Mouse (Mus musculus): ENCODE results near the gene Skiv2l.
"Not testable (repeated sequence)": the region's sequence is repeated elsewhere in the genome, so short reads cannot be mapped to it uniquely, and the experiment has no call there.

Gene Skiv2l

DNA sequence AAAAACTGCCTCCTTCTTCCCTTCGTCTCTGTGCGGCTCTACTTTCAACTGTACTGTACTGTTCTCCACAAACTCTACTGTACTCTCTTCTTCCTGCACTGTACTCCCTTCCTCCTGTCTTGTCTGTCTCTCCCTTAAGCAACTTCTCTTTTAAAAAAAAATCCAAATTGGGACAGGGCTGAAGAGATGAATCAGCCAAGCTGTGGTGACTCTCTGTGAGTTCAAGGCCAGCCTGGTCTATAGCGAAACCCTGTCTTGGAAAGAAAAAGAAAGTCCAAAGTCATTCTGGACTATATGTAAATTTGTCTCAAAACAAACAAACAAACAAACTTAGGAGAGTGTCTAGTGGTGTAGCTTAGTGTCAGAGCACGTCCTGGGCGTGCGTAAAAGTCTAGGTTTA lies 24.3 kb upstream of the Skiv2l start:
- no peak for DNase-seq (ENCODE audit: low spot score in 2 of 2)

DNA sequence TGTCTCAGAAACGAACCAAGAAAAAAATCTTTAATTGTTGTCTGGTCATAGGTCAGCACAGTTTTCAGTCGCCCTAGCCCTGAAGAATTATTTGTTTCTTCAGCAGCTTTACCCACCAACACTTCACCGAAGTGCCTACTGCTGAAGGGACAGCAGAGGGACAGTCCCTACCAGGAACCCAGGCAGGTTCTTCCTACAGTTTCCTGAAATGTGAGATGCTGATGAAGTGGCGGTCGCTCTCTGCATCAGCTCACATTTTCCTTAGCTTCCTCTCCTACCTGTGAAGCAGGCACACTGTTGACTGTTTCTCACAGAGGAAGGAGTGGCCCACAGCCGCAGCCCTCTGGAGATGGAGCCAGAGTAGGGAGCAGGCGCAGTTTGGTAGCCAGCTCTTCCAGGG lies 16.0 kb upstream of the Skiv2l start:
- no peak for DNase-seq (ENCODE audit: low spot score in 2 of 2)

DNA sequence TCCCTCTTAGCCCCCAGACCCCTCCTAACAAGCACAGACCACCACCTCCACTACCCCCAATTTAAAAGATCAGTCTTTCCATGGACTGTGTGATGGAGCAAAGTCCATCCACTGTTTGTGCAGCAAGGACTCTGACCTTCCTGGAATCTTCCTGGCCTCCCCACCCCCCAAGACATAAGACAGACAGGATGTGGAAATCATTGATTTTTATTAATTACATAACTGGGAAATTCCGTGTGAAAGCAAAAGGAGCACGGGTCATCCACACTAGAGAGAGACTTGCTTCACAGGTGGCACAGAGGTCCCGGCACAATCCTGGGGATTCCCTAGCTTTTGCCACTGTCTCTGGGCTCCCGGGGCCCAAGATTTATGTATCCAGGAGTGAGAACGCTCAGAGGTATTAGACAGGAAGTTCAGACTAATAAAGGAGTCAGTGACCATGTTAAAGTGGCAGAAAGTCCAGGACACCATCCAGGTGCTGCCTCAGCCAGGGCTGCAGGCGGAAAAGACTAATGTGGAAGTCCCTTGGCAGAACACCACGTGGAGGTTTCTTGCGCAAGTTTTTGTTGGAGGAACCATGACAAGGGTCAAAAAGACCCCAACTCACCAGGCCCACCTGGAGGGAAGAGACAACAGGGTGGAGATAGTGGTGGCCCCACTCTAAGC lies 12.5 kb upstream of the Skiv2l start, which contains the start of gene Cfb:
Cfb (minus strand) TSS at position 103 of the 666 bp plus-strand sequence.
- DNase-seq (ENCODE audit: low spot score in 2 of 2) = no peak

- no peak for DNase-seq (ENCODE audit: low spot score in 2 of 2)
These were observed 11.8 kb upstream of the Skiv2l start for GRCm38 (mm10) chr17:34861704-34862415.

- no peak for DNase-seq (ENCODE audit: low spot score in 2 of 2)
These were observed 10.5 kb upstream of the Skiv2l start for GRCm38 (mm10) chr17:34860514-34860913.

DNA sequence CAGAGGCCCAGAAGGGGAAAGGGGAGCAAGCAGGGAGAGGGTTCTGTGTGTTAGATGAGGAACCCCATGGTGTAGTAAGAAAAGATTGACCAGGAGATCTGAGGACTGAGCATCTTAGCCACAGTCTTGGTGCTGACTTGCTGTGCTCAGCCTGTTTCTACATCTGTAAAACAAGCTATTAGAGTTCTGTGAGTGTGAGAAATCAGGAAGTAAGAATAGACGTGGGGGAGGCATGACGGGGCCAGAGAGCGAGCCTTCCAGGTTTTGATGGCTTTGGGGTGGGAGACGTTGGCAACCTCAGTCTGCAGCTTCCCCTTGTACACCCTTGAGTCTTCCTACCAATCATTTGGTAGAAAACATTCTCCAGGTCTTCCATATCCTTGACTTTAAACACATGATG lies 8.7 kb upstream of the Skiv2l start:
- DNase-seq (ENCODE audit: low spot score in 2 of 2) = no peak

- no peak for DNase-seq (ENCODE audit: low spot score in 2 of 2)
These were observed 5.8 kb upstream of the Skiv2l start for GRCm38 (mm10) chr17:34855825-34856224.

DNA sequence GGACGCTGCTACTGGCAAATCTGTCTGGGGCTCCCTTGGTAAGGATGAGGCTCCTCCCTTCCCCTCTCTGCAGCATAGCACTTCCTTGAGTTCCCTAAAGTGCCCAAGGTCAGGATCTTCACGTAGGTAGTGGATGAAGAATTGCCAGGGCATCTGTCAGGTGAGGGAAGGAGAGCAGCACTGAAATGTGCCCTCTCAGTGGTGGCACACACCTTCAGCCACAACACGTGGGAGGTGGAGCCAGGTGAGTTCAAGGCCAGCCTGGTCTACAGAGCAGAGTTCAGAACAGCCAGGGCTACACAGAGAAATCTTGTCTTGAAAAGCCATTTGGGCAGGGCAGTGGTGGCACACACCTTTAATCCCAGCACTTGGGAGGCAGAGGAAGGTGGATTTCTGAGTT lies 4.8 kb upstream of the Skiv2l start:
- no peak for DNase-seq (ENCODE audit: low spot score in 2 of 2)

DNA sequence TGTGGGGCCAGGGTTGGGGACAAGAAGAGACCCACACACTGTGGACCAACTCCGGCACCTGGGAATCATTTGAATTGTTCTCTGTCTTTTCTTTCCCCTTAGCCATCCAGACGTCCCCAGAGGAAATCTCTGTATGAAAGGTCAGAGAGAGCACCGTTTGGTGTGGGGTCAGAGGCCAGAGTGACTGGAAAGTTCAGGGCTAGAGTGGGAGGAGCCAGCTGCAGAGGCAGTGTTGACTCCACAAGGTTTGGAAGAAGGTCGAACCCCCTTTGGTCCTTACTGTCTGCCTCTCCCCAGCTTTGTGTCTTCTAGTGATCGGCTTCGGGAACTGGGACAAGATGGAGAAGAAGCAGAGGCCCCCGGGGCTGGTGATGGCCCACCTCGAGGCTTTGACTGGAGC lies 3.5 kb upstream of the Skiv2l start:
- no peak for DNase-seq (ENCODE audit: low spot score in 2 of 2)

GRCm38 (mm10) chr17:34850517-34851125 lies 611 bp upstream of the Skiv2l start:
- no peak for DNase-seq (ENCODE audit: low spot score in 2 of 2)

GRCm38 (mm10) chr17:34847615-34848014 lies 2.4 kb downstream of the Skiv2l start:
- DNase-seq (ENCODE audit: low spot score in 2 of 2) = no peak

- no peak for DNase-seq (ENCODE audit: low spot score in 2 of 2)
These were observed 2.8 kb downstream of the Skiv2l start for GRCm38 (mm10) chr17:34847192-34847591.

GRCm38 (mm10) chr17:34844884-34845283 lies 5.1 kb downstream of the Skiv2l start:
- no peak for DNase-seq (ENCODE audit: low spot score in 2 of 2)

DNA sequence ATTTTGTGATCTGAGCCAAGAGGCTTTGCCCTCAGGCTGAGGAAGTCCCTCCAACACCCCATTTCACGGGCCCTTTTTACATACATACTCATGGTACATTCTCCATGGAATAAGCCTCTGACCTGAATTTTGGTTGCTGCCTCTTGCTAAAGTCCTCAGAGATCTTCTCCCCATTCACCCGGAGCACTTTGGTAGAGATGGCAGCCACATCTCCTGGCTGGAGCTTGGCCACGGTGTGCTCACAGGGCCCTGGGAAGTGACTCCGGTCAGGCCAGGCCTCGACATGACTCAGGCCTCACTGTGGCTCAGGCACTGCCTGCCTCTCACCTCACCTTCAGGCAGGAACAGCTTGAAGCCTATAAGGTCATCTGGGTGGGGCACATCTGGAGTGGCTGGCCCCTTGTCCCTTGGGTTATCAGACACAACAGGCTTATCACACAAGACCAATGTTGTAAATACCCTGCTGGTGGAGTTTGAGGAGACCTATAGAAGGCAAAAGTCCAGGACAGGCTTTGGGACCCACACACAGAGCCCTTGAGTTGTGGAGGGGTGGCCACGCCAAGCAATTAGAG lies 9.2 kb downstream of the Skiv2l start:
- no peak for DNase-seq (ENCODE audit: low spot score in 2 of 2)

DNA sequence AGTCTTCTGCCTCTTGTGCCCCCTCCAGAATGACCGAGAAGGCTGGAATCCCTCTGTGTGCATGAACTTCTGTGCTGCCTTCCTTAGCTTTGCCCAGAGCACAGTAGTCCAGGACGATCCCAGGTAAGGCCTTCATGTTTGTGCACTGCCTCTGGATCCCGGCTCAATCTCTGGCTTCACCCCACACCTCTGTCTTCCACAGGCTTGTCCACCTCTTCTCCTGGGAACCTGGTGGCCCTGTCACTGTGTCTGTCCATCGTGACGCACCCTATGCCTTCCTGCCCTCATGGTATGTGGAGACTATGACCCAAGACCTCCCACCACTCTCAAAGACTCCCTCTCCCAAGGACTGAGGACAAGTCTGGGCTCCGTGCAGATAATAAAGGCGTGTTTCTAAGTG lies 11.2 kb downstream of the Skiv2l start:
- no peak for DNase-seq (ENCODE audit: low spot score in 2 of 2)

GRCm38 (mm10) chr17:34837464-34838324 lies 12.3 kb downstream of the Skiv2l start:
- DNase-seq (ENCODE audit: low spot score in 2 of 2) = no peak

DNA sequence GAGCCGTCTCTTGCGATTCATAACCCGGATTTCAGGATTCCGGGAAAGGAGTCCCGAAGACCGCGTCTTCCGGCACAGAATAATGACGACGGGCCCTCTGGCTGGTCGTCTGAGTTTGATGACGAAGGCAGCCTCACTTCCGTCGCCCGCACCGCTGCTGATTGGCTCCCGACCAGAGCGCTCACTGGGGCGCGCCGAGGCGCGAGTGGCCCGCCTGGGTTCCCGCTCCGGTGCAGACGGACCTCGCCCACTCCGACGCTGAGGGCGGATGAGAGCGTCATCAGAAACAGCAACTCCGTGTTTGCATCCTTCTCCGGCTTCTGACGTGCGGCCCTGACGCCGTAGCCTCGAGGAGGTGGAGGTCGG lies 13.2 kb downstream of the Skiv2l start, which contains the start of the genes Stk19 and Dxo:
Stk19 (minus strand) TSS at position 90 of the 366 bp plus-strand sequence.
Dxo (plus strand) TSS at position 164 of the 366 bp plus-strand sequence.
- DNase-seq (ENCODE audit: low spot score in 2 of 2) = peak; percentile 98 to 99

DNA sequence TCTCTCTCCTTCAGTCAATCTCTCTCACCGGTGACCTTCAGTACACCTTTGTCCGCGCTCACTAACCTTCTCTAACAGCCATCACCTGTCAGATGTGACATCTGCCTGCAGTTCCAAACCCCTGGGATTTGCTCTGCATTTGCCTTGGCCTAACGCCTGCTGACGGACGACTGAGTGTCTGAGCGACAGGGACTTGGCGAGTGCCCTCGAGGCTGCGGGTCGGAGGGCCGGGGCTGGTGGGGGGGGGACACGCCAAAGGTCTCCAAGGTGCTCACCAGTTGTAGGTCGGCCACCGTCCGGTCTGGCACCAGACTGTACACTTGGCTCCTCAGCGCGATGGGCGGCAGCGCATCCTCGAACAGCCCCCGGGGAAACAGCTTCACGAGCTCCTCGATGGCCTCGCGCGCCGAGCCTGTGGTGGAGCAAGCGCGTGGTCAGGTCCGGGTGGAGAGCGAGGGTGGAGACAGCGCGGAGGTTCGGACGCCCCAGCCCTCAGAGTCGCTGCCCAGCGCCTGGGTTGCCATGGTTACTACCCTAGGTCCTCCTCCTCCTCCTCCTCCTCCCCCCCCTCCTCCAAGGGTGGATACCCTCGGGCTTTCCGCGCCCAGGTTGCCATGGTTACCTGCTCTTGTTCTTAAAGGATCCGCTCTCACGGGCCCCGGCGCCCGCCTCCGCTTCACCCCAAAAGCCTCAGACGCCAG lies 13.7 kb downstream of the Skiv2l start:
- no peak for DNase-seq (ENCODE audit: low spot score in 2 of 2)

DNA sequence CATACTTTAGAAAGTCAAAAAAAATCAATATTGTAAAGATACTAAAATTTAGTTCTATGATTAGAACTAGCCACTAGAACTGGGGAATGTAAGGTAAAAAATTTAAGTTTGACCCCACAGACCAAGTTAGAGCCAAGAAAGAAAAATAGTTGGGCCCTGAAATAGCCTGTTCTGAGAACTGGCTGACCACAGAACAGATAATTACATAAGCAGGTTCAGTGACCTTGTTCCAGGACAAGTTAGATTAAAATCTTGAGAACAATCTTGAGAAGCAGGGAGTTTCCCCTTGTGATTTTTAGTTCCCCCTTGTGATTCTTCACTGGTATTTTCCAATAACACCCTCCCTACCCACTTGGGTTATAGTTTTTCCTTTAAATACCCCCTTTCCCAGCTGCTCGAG lies 19.2 kb downstream of the Skiv2l start:
- not testable (repeated sequence) for DNase-seq (ENCODE audit: low spot score in 2 of 2)

DNA sequence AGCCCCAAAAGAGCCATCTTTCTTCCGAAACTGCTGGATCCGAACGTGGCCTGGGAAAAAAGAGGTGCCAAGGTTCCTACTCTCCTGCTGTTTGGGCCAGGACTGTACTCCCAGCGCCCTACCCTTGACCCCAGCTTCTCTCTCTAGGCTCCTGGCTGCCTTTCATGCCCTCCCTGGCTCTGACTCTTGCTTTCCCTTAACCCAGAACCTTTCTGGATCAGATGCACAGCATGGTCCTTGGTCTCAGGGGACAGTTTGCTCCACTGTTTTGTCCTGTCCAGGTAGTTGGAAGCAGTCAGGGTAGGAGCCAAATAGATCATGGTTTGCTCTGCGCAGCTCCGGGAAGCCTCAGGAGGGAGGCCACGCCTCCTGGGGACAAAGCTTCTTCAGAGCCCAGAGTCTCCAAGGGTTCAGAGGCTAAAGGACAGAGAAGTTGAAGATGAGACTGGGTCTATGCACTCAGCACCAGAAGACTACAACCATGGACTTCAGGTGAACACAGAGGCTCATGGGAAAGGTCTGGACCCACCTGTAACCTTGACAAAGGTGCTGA lies 35.1 kb downstream of the Skiv2l start:
- DNase-seq (ENCODE audit: low spot score in 2 of 2) = no peak

DNA sequence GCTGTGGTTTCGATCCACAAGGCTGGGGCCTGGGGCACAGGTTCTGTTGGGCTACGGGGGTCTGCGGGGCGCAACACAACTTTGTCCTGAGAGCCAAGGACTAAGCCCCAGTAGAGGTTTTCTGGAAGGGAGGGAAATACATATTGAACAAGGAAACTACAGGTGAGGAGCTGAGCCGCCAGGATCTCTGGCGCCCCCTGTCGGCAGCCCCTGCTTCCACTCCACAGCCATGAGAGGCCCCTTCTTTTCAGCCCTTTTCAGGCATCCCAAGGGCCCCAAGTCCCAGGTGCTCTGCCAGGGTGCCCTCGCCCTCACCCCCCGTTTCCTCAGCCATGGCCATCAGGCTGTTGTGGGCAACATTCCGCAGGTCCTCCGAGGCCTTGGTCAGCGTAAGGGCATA lies 36.3 kb downstream of the Skiv2l start:
- peak; percentile 24 to 29 for DNase-seq (ENCODE audit: low spot score in 2 of 2)

Measured in frontal cortex, postnatal 36 days (tissue).